Mouse (Mus musculus) CD4-positive, CD25-positive, alpha-beta regulatory T cell, adult 4 months (primary cell): ENCODE data around the gene Myo15b. TPM values are rescaled to one million over a fixed set of nuclear protein-coding genes. Genes with fewer than 3 reads are reported as not detected.

Experiments used
- ATAC-seq: one replicate; pipeline ENCODE4 v1.8.0; 2017
- polyA plus RNA-seq, 2 experiments: library from polyadenylated mRNA; unstranded; fragments of 100-300 nt; shearing (Covaris generic); gene quantifications; one replicate each; pipeline ENCODE4 v1.2.1; 2017

Myo15b gene
- polyA plus RNA-seq, 2 experiments from 2014 or later = not detected

DNA sequence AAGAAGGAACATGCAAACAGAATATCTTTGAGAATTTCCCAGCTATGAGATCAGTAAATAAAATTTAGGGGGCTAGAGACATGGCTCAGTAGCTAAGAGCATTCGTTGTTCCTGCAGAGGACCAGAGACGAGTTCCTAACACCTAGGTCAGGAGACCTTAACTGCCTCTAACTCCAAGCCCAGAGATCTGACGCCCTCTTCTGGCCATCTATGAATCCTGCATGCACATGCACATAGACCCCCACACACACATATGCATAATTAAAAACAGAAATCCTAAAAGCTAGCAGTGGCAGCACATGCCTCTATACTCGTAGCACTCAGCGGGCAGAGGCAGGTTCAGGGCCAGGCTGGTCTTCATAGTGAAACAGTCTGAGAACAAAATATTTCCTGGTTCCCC, 18.2 kb downstream of the Myo15b start:
- ATAC-seq = no peak

DNA sequence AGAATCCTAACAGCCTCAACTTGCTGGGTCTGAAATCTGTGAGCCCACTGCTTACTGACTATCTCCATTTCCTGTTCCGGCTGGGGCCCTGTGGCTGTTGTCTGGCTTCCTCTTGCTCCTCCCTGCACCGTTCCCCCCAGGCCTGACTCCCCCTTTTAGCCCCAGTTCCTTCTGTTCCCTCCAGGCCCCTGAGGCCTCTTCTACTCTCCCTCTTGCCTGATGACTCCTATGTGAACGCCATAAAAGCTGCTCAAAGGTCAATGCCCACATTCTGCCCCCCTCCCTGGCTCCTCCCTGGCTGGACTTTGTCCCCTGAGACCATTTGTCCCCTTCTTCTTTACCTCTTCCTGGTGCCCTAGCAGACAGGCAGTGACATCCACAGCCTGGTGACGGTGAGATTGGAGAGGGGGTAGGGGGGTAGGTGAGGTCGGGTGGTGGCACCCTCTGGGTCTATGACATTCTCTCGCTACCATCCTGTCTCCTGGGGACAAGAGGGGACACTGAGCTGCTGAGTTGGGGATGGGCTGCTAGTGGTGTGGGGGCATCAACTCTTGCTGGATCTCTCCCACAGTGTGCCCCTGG, 19.1 kb downstream of the Myo15b start:
- no peak for ATAC-seq

GRCm38 (mm10) chr11:115878071-115878470, 19.9 kb downstream of the Myo15b start:
- no peak for ATAC-seq

DNA sequence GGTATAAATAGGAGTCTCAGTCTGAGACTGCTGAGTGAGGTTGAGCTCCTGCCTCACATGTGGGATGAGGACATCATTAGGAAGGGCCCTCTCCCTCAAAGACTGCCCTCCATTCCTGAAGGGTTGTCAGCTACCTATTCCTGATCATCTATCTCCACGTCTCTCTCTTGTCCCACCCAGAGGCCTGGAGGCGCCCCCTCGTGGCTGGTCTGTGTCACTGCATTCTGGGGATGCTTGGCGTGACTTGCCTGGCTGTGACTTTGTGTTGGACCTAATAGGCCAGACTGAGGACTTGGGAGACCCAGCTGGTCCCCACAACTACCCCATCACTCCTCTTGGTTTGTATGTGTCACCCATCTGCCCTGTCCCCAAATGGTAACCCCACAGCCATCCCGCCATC, 22.8 kb downstream of the Myo15b start:
- ATAC-seq = no peak

GRCm38 (mm10) chr11:115883251-115883650, 25.0 kb downstream of the Myo15b start:
- no peak for ATAC-seq

DNA sequence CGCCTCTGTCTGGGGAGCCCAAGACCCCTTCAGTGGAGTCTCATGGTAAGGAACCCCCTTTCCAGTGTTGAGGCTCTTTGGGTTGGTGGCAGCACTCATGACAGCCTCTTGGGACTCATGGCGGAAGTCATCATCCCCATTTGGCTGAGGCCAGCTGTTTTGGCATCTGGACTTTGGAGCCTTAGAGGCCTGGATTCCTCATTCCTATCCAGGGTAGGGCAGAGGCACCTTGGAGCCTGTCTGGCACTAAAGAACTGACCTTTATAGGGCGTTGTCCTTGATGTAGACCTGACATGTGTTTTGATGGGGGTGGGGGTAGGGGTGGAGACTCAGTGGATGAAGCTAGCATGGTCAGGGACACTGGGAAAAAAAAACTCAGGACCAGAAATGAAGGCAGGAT, 26.2 kb downstream of the Myo15b start:
- ATAC-seq = no peak

DNA sequence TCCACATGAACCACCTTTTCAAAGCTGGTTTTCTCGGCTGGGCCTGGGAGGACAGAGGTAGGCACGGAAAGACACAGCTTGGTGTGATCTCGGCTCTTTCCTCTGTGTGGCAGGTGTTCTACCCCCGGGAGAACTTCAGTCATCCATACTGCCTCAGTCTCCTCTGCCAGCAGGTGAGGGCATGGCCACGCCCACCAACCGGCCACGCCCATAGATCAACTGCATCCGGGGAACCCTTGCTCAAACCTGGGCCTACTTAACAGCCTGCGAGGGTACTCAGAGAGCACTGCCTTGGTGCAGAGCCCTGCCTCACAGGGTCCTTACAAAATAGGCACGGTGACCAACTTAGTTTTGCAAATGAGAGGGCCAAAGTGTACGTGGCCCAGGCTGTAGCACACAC, 27.1 kb downstream of the Myo15b start:
- ATAC-seq = no peak

- ATAC-seq = no peak
These were observed 28.2 kb downstream of the Myo15b start for GRCm38 (mm10) chr11:115886446-115886845.

DNA sequence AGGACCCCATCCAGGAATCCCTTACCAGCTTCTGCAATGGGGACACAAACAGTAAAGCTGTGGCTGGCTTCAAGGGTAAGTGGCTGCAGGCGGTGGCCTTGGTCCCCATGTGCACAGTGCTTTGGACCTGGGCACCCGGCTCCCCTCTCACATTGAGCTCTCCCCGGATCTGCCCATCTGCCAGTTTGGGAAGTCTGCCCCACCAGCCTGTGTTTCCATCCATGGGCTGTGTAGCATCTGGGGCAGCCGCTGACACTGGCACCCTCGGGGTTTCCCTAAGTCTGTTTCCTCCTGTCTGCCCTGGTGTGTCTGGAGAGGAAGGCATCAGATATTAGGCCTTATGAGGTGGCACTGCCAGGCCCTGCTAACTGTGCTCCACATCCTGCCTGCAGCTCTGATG, 29.8 kb downstream of the Myo15b start:
- ATAC-seq = no peak

DNA sequence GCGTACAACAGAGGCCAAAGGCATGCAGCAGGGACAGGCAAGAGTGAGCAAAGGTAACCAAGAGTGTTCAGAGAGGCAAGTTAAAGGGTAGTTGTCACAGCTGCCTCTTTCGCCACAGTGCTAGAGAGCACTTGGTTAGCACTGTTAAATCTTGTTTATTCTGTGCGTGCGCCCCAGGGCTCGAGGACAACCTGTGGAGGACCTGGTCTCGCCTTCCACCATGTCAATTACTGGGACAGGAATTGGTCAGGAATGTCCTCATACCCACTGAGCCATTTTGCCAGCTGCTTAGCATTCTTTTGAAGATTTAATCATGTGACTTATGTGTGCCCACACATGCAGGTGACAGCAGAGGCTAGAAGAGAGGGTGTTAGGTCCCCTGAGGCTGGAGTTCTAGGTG, 31.0 kb downstream of the Myo15b start:
- no peak for ATAC-seq

GRCm38 (mm10) chr11:115892213-115892612, 34.0 kb downstream of the Myo15b start:
- ATAC-seq = no peak

GRCm38 (mm10) chr11:115893071-115893470, 34.9 kb downstream of the Myo15b start:
- ATAC-seq = no peak

DNA sequence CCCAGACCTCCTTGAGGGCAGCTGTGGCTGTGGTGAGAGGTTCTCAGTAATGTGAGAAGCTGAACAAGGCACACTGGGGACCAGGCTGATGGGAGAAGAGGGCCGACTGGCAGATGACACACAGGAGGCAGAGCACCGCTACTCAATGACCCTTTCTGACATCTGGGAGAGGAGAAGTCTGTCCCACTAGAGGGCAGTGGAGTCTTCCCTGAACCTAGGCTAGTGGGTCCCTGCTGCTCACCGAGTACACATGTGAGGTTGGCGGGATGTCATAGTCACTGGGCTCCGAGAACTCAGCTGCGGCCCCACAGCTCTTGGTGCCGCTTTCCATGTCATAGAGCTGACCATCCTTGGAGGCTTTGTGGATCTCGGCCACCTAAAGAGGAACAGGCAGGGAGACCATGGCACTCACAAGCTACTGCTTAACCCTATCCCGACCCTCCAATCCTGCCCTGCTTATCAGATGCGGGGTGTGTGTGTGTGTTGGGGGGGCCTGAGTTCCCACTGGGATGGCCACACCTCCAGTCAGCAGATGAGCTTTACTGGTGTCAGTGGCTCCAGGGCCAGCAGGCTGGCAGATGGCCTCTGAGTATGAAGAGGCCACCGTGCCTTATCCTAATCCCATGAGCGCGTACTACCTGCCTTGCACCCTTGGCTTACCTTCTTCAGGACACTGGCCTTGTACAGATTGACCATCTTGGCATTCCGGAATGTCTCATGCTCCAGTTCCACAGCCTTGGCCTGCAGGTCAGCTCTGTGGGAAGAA, 36.7 kb downstream of the Myo15b start:
- ATAC-seq = no peak

DNA sequence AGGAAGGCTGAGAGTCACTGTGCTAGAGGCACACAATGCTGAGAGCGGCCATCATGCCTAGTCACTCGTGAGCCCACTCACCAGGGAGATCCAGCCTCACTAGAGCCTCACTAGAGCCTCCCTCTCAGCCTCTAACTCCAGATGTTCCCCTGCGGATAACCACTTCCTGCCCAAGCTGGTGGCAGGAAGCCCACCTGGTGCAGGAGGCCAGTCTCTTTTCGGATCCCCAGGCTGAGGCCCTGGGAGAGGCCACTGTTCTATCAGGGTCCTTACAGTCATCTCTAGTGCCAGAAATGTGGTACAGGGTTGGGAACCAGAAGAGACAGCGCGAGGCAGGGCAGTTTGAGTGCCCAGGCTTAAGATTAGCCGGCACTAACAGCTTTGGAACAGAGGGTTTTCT, 40.2 kb downstream of the Myo15b start:
- ATAC-seq = peak; percentile 47

DNA sequence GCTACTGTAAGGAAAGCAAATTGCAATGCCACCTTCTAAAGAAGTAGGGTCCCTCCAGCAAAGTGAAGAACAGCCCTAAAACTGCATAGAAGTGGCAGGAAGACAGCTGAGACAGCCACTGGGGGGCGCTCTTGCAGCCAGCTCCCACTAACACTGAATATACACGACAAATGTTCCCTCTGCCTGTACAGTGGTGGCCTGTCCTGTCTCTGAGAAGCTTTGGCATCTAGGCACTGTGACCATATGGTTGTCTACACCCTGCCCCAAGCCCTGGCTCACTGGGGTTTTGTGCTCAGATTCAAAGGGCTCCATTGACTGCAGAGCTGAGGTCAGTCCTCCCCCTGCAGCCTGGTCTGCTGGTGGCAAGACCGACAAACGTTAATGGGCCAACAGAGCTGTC, 40.7 kb downstream of the Myo15b start:
- peak; percentile 23 for ATAC-seq

GRCm38 (mm10) chr11:115899486-115900266, 41.5 kb downstream of the Myo15b start, which contains the start of gene Smim5:
TSS of gene Smim5 (plus strand) at chr11:115899966.
- ATAC-seq = no peak

- ATAC-seq = no peak
These were observed 42.5 kb downstream of the Myo15b start for GRCm38 (mm10) chr11:115900561-115901337.

DNA sequence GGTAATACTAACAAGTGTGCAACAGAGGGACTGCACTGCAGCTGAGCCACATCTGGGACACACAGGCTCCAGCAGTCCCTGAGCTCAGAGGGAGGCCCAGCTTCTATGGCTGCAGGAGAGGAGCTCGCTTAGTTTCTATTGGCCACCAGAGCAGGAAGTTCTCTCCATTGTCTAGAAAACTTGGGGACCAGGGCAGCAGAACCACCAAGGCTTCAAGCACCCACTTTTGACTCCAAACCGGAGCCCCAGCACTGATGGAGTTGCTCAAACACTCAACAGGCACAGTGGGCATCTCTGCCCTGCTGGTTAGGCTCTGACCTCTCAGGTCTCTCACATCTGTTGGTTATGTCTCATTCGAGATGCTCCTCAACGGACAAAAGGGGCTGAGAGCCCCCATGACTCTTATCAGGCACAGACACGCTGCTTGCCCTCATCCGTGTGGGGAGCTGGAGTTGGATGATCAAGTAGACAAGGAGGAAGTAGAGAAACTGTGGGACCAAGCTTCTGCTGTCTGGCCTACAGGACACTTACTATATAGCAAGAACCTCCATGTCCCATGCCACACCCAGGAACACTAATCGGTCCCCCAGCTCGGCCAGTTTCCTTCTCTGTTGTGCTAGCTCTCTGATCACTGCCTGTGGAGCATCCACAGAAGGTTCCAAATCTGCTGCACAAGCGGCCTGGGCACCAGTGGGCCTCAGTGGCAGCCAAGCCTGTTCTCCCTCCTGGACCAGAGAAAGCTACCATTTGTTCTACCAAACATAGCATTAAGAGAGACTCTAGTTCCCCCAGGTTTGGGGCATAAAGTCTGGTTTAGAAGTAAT, 43.3 kb downstream of the Myo15b start:
- ATAC-seq = no peak

DNA sequence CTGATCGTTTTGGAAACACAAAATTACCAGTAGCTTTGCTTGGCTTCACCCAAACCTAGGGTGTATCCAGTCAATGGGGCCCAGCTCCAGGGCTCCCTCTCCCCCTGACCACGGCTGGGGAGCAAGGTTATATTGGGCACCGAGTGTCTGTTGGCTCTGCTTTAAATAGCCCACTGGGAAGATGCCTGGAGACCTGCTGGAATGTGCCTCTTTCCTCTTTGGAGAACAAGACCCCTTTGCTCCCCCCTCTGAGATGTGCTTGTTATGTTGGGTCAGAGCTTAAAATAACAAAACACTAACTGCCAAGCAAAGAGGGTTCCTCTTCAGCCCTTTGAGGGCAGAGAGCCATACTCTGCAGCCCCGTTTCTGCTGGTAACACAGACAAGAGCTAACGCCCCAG, 44.0 kb downstream of the Myo15b start:
- no peak for ATAC-seq

- ATAC-seq = no peak
These were observed 44.6 kb downstream of the Myo15b start for GRCm38 (mm10) chr11:115902831-115903230.

GRCm38 (mm10) chr11:115903384-115904230, 45.4 kb downstream of the Myo15b start:
- no peak for ATAC-seq
